Mouse (Mus musculus) limb, embryonic 12.5 days (tissue): ENCODE measurements around the gene Opcml. TPM values are rescaled to one million over a fixed set of nuclear protein-coding genes. Genes with fewer than 3 reads are reported as not detected.

Experiments
- ATAC-seq: fragments of 200-750 bp; cut with Nextera tagmentation; 2 replicates; pipeline ENCODE4 v1.8.0; 2017; ENCODE audit warnings: low read depth, moderate TSS enrichment; ENCODE audit not compliant: insufficient number of reproducible peaks, insufficient read depth, low FRiP score, low TSS enrichment
- H3K27ac ChIP-seq: fragments of 300-500 bp; sonication (generic); 2 replicates; pipeline ENCODE4 v1.5.1; 2016; ENCODE audit warnings: mild to moderate bottlenecking, moderate library complexity
- H3K27me3 ChIP-seq: fragments of 300-500 bp; sonication (generic); 2 replicates; pipeline ENCODE4 v1.6.1; 2016; ENCODE audit warnings: mild to moderate bottlenecking, moderate library complexity
- H3K36me3 ChIP-seq: fragments of 300-500 bp; sonication (generic); 2 replicates; pipeline ENCODE4 v1.6.1; 2016; ENCODE audit warnings: mild to moderate bottlenecking, moderate library complexity
- H3K4me1 ChIP-seq: fragments of 300-500 bp; sonication (generic); replicated peaks from 2 replicates; pipeline ENCODE4 v1.6.1; 2016
- H3K4me2 ChIP-seq: fragments of 300-500 bp; sonication (generic); 2 replicates; pipeline ENCODE4 v1.6.1; 2016; ENCODE audit warnings: mild to moderate bottlenecking, moderate library complexity
- H3K4me3 ChIP-seq: fragments of 300-500 bp; sonication (generic); replicated peaks from 2 replicates; pipeline ENCODE4 v1.5.1; 2016; ENCODE audit warnings: mild to moderate bottlenecking
- H3K9ac ChIP-seq: fragments of 300-500 bp; sonication (generic); replicated peaks from 2 replicates; pipeline ENCODE4 v1.6.1; 2016; ENCODE audit warnings: mild to moderate bottlenecking, moderate library complexity
- H3K9me3 ChIP-seq: fragments of 300-500 bp; sonication (generic); 2 replicates; pipeline ENCODE4 v1.6.1; 2016; ENCODE audit warnings: mild to moderate bottlenecking, moderate library complexity
- WGBS: fragments of 180-500 bp; shearing (Covaris S2); methylation state at CpG from one replicate; pipeline ENCODE4 v1.1.7; 2016; 5-methylcytosine and 5-hydroxymethylcytosine counted together
- polyA plus RNA-seq: library from polyadenylated mRNA; unstranded; fragments of >200 nt; fragmentation: Nextera tagmentation; extraction: Ambion mirVana; gene quantifications from 2 replicates; pipeline ENCODE4 v1.2.1, GENCODE M21; 2016

Opcml gene
- polyA plus RNA-seq, 1 experiment from 2014 or later = 1.6 TPM

- Histone ChIP-seq H3K36me3 (no peaks in the 10 kb centered on the region), H3K4me2 (no peak overlapping the region), H3K27ac (no peak overlapping the region), H3K27me3 (no peaks in the 10 kb centered on the region), H3K4me3 (no peak overlapping the region), H3K9me3 (no peaks in the 10 kb centered on the region), H3K4me1 (no peaks in the 10 kb centered on the region), H3K9ac (no peak overlapping the region)
- 68% methylated on average over 4 of the region's 4 CpGs for WGBS
- ATAC-seq = no peak
Observed at GRCm38 (mm10) chr9:28163946-28164345, 373.4 kb downstream of the Opcml start.

GRCm38 (mm10) chr9:28171890-28172289, 381.3 kb downstream of the Opcml start:
- ATAC-seq = no peak
- no peaks in the 10 kb centered on the region for H3K36me3 ChIP-seq
- 11% methylated on average over 6 of the region's 6 CpGs for WGBS
- peaks cover 17% of the 10 kb centered on the region; the same call in 1 of the 2 replicates for H3K27me3 ChIP-seq
- H3K4me1 ChIP-seq = no peaks in the 10 kb centered on the region
- H3K9ac ChIP-seq = no peak overlapping the region
- no peaks in the 10 kb centered on the region for H3K9me3 ChIP-seq
- H3K27ac ChIP-seq = no peak overlapping the region
- no peak overlapping the region for H3K4me2 ChIP-seq
- H3K4me3 ChIP-seq = no peak overlapping the region

GRCm38 (mm10) chr9:28177052-28177451, 386.5 kb downstream of the Opcml start:
- Histone ChIP-seq H3K9me3 (no peaks in the 10 kb centered on the region), H3K4me1 (no peaks in the 10 kb centered on the region), H3K4me3 (no peak overlapping the region), H3K36me3 (no peaks in the 10 kb centered on the region), H3K9ac (no peak overlapping the region), H3K4me2 (no peak overlapping the region), H3K27me3 (peaks cover 17% of the 10 kb centered on the region), H3K27ac (no peak overlapping the region)
- ATAC-seq = no peak
- 88% methylated on average over 2 of the region's 2 CpGs for WGBS

- Histone ChIP-seq H3K9ac (no peak overlapping the region), H3K9me3 (no peaks in the 10 kb centered on the region), H3K4me2 (no peak overlapping the region), H3K4me3 (no peak overlapping the region), H3K27me3 (peaks cover 5% of the 10 kb centered on the region), H3K27ac (no peak overlapping the region), H3K36me3 (no peaks in the 10 kb centered on the region), H3K4me1 (no peaks in the 10 kb centered on the region)
- 69% methylated on average over 4 of the region's 4 CpGs for WGBS
- no peak for ATAC-seq
Observed at GRCm38 (mm10) chr9:28178123-28178887, 387.7 kb downstream of the Opcml start.

- no peak overlapping the region for H3K9ac ChIP-seq
- H3K4me3 ChIP-seq = no peak overlapping the region
- no peak for ATAC-seq
- no peak overlapping the region for H3K27ac ChIP-seq
- no peaks in the 10 kb centered on the region for H3K4me1 ChIP-seq
- H3K9me3 ChIP-seq = no peaks in the 10 kb centered on the region
- no peaks in the 10 kb centered on the region for H3K36me3 ChIP-seq
- H3K4me2 ChIP-seq = no peak overlapping the region
- WGBS = 79% methylated on average over 7 of the region's 7 CpGs
- peaks cover 6% of the 10 kb centered on the region; the same call in 1 of the 2 replicates for H3K27me3 ChIP-seq
Observed at GRCm38 (mm10) chr9:28181916-28182315, 391.3 kb downstream of the Opcml start.

- Histone ChIP-seq H3K4me2 (no peak overlapping the region), H3K9ac (no peak overlapping the region), H3K4me1 (no peaks in the 10 kb centered on the region), H3K4me3 (no peak overlapping the region), H3K27me3 (0 out of 2 replicates have a peak, but pooled peaks cover 4% of the 10 kb centered on the region), H3K36me3 (no peaks in the 10 kb centered on the region), H3K9me3 (no peaks in the 10 kb centered on the region), H3K27ac (no peak overlapping the region)
- WGBS = 78% methylated on average over 2 of the region's 2 CpGs
- no peak for ATAC-seq
Observed at GRCm38 (mm10) chr9:28190226-28190625, 399.7 kb downstream of the Opcml start.

DNA sequence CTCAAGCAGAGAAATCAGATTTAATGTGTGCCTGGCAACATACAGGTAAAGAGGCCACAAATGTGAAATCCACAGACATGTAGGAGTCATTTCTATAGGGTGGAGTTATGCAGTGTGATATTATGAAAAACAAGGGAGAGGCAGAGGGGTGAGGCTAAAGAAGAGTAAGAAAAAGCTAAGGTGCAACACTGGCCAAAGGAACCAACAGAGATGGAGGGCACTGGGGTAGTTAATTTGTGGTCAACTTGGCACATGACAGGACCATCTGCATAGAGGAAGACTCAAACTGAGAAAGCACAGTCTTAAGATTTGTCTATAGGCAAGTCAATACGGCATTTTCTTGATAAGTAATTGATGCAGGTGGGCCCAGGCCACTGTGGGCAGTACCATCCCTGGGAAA, 400.2 kb downstream of the Opcml start:
- Histone ChIP-seq H3K36me3 (no peaks in the 10 kb centered on the region), H3K4me2 (no peak overlapping the region), H3K27me3 (0 out of 2 replicates have a peak, but pooled peaks cover 2% of the 10 kb centered on the region), H3K9ac (no peak overlapping the region), H3K9me3 (no peaks in the 10 kb centered on the region), H3K27ac (no peak overlapping the region), H3K4me1 (no peaks in the 10 kb centered on the region), H3K4me3 (no peak overlapping the region)
- no peak for ATAC-seq
- 79% methylated on average over 1 of the region's 1 CpGs for WGBS

DNA sequence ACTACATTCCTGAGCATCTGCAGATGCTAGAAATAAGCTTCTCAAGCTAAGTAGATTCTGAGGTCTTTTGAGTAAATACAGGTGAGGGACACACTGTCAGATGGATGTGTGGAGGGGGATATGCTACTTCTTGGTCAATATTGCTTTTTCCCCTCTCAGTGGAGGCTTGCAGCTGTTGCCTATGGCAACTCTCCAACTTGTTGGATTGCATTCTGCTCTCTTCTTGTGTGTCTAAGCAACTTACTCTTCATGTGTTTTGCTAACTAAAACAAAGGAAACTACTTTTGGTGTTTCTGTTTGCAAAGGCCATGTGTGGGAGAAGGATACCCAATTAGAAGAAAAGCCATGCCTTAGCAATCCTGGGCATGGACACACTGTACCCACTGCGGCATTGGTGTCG, 406.0 kb downstream of the Opcml start:
- Histone ChIP-seq H3K4me1 (no peaks in the 10 kb centered on the region), H3K9me3 (no peaks in the 10 kb centered on the region), H3K27ac (no peak overlapping the region), H3K4me2 (no peak overlapping the region), H3K4me3 (no peak overlapping the region), H3K36me3 (no peaks in the 10 kb centered on the region), H3K9ac (no peak overlapping the region), H3K27me3 (0 out of 2 replicates have a peak, but pooled peaks cover 3% of the 10 kb centered on the region)
- ATAC-seq = no peak
- WGBS = 88% methylated on average over 2 of the region's 2 CpGs

- Histone ChIP-seq H3K27me3 (0 out of 2 replicates have a peak, but pooled peaks cover 3% of the 10 kb centered on the region), H3K4me1 (no peaks in the 10 kb centered on the region), H3K36me3 (no peaks in the 10 kb centered on the region), H3K4me3 (no peak overlapping the region), H3K27ac (no peak overlapping the region), H3K9me3 (no peaks in the 10 kb centered on the region), H3K9ac (no peak overlapping the region), H3K4me2 (no peak overlapping the region)
- no peak for ATAC-seq
- WGBS = 64% methylated on average over 2 of the region's 2 CpGs
Observed at GRCm38 (mm10) chr9:28197061-28197460, 406.5 kb downstream of the Opcml start.

GRCm38 (mm10) chr9:28197631-28198030, 407.1 kb downstream of the Opcml start:
- 55% methylated on average over 3 of the region's 3 CpGs for WGBS
- no peaks in the 10 kb centered on the region for H3K36me3 ChIP-seq
- H3K27ac ChIP-seq = no peak overlapping the region
- no peak overlapping the region for H3K4me2 ChIP-seq
- H3K4me1 ChIP-seq = no peaks in the 10 kb centered on the region
- H3K27me3 ChIP-seq = 0 out of 2 replicates have a peak, but pooled peaks cover 3% of the 10 kb centered on the region
- H3K9me3 ChIP-seq = no peaks in the 10 kb centered on the region
- H3K9ac ChIP-seq = no peak overlapping the region
- ATAC-seq = no peak
- H3K4me3 ChIP-seq = no peak overlapping the region

DNA sequence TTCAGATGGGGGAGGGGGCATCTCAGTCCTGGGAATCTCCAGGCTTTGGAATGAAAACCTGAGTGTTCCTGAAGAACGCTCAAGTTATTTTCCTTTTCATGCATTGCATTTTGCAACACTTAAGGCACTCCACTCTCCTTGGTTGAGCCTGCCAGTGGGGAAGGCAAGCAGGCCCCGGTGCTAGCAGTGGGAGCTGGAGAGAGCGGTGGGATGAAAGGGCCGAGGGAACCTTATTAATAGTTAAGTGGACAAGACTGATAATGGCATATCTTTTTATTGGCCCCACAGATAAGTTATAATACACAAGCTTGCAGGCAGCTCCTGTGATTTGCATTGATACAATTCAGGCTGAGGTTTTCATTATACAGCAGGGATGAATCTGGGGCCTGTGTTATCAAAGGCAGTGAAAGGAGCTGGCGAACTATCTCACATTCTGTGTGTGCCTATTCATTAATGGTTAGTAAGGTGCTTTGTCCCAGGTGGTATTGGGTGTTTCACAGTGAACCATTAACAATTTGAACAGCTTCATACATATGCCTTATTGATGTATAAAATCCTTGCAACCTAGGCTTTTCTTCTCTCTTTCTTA, 407.6 kb downstream of the Opcml start:
- H3K9ac ChIP-seq = no peak overlapping the region
- 0 out of 2 replicates have a peak, but pooled peaks cover 3% of the 10 kb centered on the region for H3K27me3 ChIP-seq
- H3K36me3 ChIP-seq = no peaks in the 10 kb centered on the region
- no peaks in the 10 kb centered on the region for H3K9me3 ChIP-seq
- ATAC-seq = no peak
- no peak overlapping the region for H3K4me3 ChIP-seq
- 84% methylated on average over 5 of the region's 5 CpGs for WGBS
- H3K4me2 ChIP-seq = no peak overlapping the region
- no peaks in the 10 kb centered on the region for H3K4me1 ChIP-seq
- no peak overlapping the region for H3K27ac ChIP-seq
